Mouse (Mus musculus) MEL (cell line): ENCODE data around the gene Hemk1. TPM values are rescaled to one million over a fixed set of nuclear protein-coding genes. Genes with fewer than 3 reads are reported as not detected.
A peak's percentile ranks its signal among the peaks of the same experiment; 100 is the strongest.

Experiments
- DNase-seq: peaks from one replicate; pipeline ENCODE4 v3.0.0; 2011; ENCODE audit warnings: low read depth, low spot score
- H3K27ac ChIP-seq: 2 replicates; pipeline ENCODE4 v1.5.1; 2012; ENCODE audit warnings: low read depth, mild to moderate bottlenecking, control low read depth, low read length, moderate library complexity; ENCODE audit not compliant: control insufficient read depth
- H3K27me3 ChIP-seq, 2 experiments: fragments of 150-350 bp in 1 of 2; sonication (generic) in 1 of 2; 2 replicates each; pipeline ENCODE4 v1.6.1; 2012; ENCODE audit warnings: low read length in 2 of 2, mild to moderate bottlenecking in 2 of 2, improper control_type of control experiment in 1 of 2, moderate library complexity in 1 of 2; ENCODE audit not compliant: insufficient read depth in 2 of 2, control insufficient read depth in 1 of 2
- H3K36me3 ChIP-seq, 2 experiments: 2 replicates each; pipeline ENCODE4 v1.6.1; 2012 to 2014; ENCODE audit warnings: low read length in 2 of 2, improper control_type of control experiment in 1 of 2, inconsistent platforms in 1 of 2, mild to moderate bottlenecking in 1 of 2; ENCODE audit not compliant: insufficient read depth in 2 of 2, control insufficient read depth in 1 of 2
- H3K4me1 ChIP-seq, 2 experiments: fragments of 150-350 bp in 1 of 2; sonication (generic) in 1 of 2; 2 replicates each; pipeline ENCODE4 v1.6.1; 2012; ENCODE audit warnings: low read length in 2 of 2, improper control_type of control experiment in 1 of 2, mild to moderate bottlenecking in 1 of 2; ENCODE audit not compliant: insufficient read depth in 2 of 2, control insufficient read depth in 1 of 2
- H3K4me3 ChIP-seq, 2 experiments: fragments of 150-350 bp in 1 of 2; sonication (generic) in 1 of 2; 2 replicates each; pipeline ENCODE4 v1.5.1; 2012; ENCODE audit warnings: low read depth in 2 of 2, low read length in 2 of 2, mild to moderate bottlenecking in 2 of 2, moderate library complexity in 2 of 2, control low read depth in 1 of 2, improper control_type of control experiment in 1 of 2; ENCODE audit not compliant: control insufficient read depth in 1 of 2, insufficient read depth in 1 of 2
- H3K79me2 ChIP-seq: 2 replicates; pipeline ENCODE4 v1.6.1; 2012; ENCODE audit warnings: mild to moderate bottlenecking, low read length, moderate library complexity; ENCODE audit not compliant: control insufficient read depth, poor library complexity, insufficient read depth
- H3K9ac ChIP-seq: 2 replicates; pipeline ENCODE4 v1.6.1; 2012; ENCODE audit warnings: low read depth, mild to moderate bottlenecking, control low read depth, low read length, moderate library complexity; ENCODE audit not compliant: control insufficient read depth, poor library complexity, severe bottlenecking
- H3K9me3 ChIP-seq: fragments of 150-350 bp; sonication (generic); replicated peaks from 2 replicates; pipeline ENCODE4 v1.6.1; 2012; ENCODE audit warnings: mild to moderate bottlenecking, low read length, improper control_type of control experiment, moderate library complexity; ENCODE audit not compliant: insufficient read depth
- BHLHE40 ChIP-seq: IDR thresholded peaks from 2 replicates; pipeline ENCODE4 v1.6.1; 2012; ENCODE audit warnings: low read depth, mild to moderate bottlenecking, inconsistent platforms, low read length, improper control_type of control experiment, borderline replicate concordance
- CHD2 ChIP-seq: IDR thresholded peaks from 2 replicates; pipeline ENCODE4 v1.6.1; 2011; ENCODE audit warnings: low read length, improper control_type of control experiment
- CTCF ChIP-seq, 3 experiments: IDR thresholded peaks in 2 of 3; conservative IDR thresholded peaks in 1 of 3; 2 replicates each; pipeline ENCODE4 v1.5.1; 2011 to 2012; ENCODE audit warnings: low read length in 3 of 3, low read depth in 2 of 3, mild to moderate bottlenecking in 2 of 3, improper control_type of control experiment in 1 of 3, inconsistent platforms in 1 of 3, mixed read lengths in 1 of 3, moderate library complexity in 1 of 3; ENCODE audit not compliant: control insufficient read depth in 1 of 3, insufficient read depth in 1 of 3, poor library complexity in 1 of 3, severe bottlenecking in 1 of 3
- EP300 ChIP-seq, 2 experiments: IDR thresholded peaks; 2 replicates each; pipeline ENCODE4 v1.6.1; 2011; ENCODE audit warnings: improper control_type of control experiment in 2 of 2, low read length in 2 of 2, low read depth in 1 of 2, mild to moderate bottlenecking in 1 of 2
- ETS1 ChIP-seq: IDR thresholded peaks from 2 replicates; pipeline ENCODE4 v1.6.1; 2012; ENCODE audit warnings: low read depth, mild to moderate bottlenecking, inconsistent platforms, low read length, improper control_type of control experiment, moderate library complexity
- GATA1 ChIP-seq: IDR thresholded peaks from 2 replicates; pipeline ENCODE4 v1.6.1; 2011; ENCODE audit warnings: low read depth, low read length, improper control_type of control experiment
- HCFC1 ChIP-seq: IDR thresholded peaks from 2 replicates; pipeline ENCODE4 v1.6.1; 2012; ENCODE audit warnings: low read depth, mild to moderate bottlenecking, inconsistent platforms, low read length, improper control_type of control experiment, moderate library complexity
- KAT2A ChIP-seq: conservative IDR thresholded peaks from 2 replicates; pipeline ENCODE4 v1.6.1; 2012; ENCODE audit warnings: low read depth, low read length, improper control_type of control experiment, inconsistent platforms
- MAFK ChIP-seq: IDR thresholded peaks from 2 replicates; pipeline ENCODE4 v1.6.1; 2011; ENCODE audit warnings: low read depth, mild to moderate bottlenecking, low read length, improper control_type of control experiment, borderline replicate concordance
- MXI1 ChIP-seq: IDR thresholded peaks from 2 replicates; pipeline ENCODE4 v1.6.1; 2011; ENCODE audit warnings: mild to moderate bottlenecking, low read depth, low read length, improper control_type of control experiment
- NRF1 ChIP-seq: IDR thresholded peaks from 2 replicates; pipeline ENCODE4 v1.6.1; 2014; ENCODE audit warnings: low read depth, mild to moderate bottlenecking, inconsistent platforms, low read length, improper control_type of control experiment, moderate library complexity; ENCODE audit not compliant: poor library complexity, insufficient read depth, severe bottlenecking
- POLR2AphosphoS5 ChIP-seq: IDR thresholded peaks from 2 replicates; pipeline ENCODE4 v1.6.1; 2012; ENCODE audit warnings: low read depth, borderline replicate concordance, mild to moderate bottlenecking, inconsistent platforms, low read length, moderate library complexity, mixed read lengths
- RAD21 ChIP-seq: IDR thresholded peaks from 2 replicates; pipeline ENCODE4 v1.6.1; 2011; ENCODE audit warnings: mild to moderate bottlenecking, low read depth, low read length, improper control_type of control experiment
- RCOR1 ChIP-seq: IDR thresholded peaks from 2 replicates; pipeline ENCODE4 v1.6.1; 2012; ENCODE audit warnings: low read depth, mild to moderate bottlenecking, inconsistent platforms, low read length, improper control_type of control experiment
- SIN3A ChIP-seq: IDR thresholded peaks from 2 replicates; pipeline ENCODE4 v1.6.1; 2012; ENCODE audit warnings: low read length, improper control_type of control experiment, inconsistent platforms
- TBP ChIP-seq: IDR thresholded peaks from 2 replicates; pipeline ENCODE4 v1.8.0; 2011; ENCODE audit warnings: low read depth, low read length, improper control_type of control experiment
- ZC3H11A ChIP-seq: IDR thresholded peaks from 2 replicates; pipeline ENCODE4 v1.6.1; 2012; ENCODE audit warnings: low read depth, mild to moderate bottlenecking, inconsistent platforms, low read length, improper control_type of control experiment
- polyA plus RNA-seq, 2 experiments: library from polyadenylated mRNA; stranded (reverse) in 1 of 2; unstranded in 1 of 2; fragments of >175 nt in 1 of 2; fragments of >200 nt in 1 of 2; gene quantifications; 2 replicates each; pipeline versions ENCODE4 v1.2.1 to v1.2.4; 2012; ENCODE audit warnings: low replicate concordance in 2 of 2, low read depth in 1 of 2; ENCODE audit not compliant: insufficient read length in 2 of 2, insufficient read depth in 1 of 2, missing spikeins in 1 of 2
- total RNA-seq: library from RNA; depleted of rRNA; stranded (reverse); fragments of 300-350 nt; gene quantifications from 2 replicates; pipeline ENCODE4 v1.2.3, GENCODE M21; 2012

The Hemk1 gene
- total and polyA plus RNA-seq, 3 experiments: 7.5 to 11.8 TPM; not detected in 1

GRCm38 (mm10) chr9:107278527-107279377 is 59.4 kb downstream of the Hemk1 start:
- H3K4me1 ChIP-seq: peaks cover 13 to 28% of the 10 kb centered on the region in 2 experiments
- no peaks in the 10 kb centered on the region for H3K79me2 ChIP-seq
- peak overlapping the region; percentile 4; the same call in 1 of the 2 replicates for H3K9ac ChIP-seq
- TF ChIP-seq EP300 (IDR thresholded peaks at IDR 0.05; ENCODE audit: low read depth in 1 of 2, low read length in 2 of 2): 0 out of 4 replicates have a peak, but pooled peaks of 1 of the 2 experiments have one; percentile 5
- no peak for TF ChIP-seq RCOR1
- no peak for TF ChIP-seq NRF1
- no peak for TF ChIP-seq TBP
- TF ChIP-seq SIN3A: peak; percentile 58; the same call in 1 of the 2 replicates
- TF ChIP-seq MAFK: no peak
- peak; percentile 82 for TF ChIP-seq GATA1
- TF ChIP-seq CHD2: no peak
- no peak for TF ChIP-seq BHLHE40
- TF ChIP-seq HCFC1: no peak
- no peak for TF ChIP-seq CTCF (IDR thresholded peaks at IDR 0.05 in 2 of 3, conservative IDR thresholded peaks at IDR 0.05 in 1 of 3; ENCODE audit: control insufficient read depth in 1 of 3, insufficient read depth in 1 of 3, low read depth in 2 of 3, low read length in 3 of 3, poor library complexity in 1 of 3, severe bottlenecking in 1 of 3)
- peak; percentile 91 for TF ChIP-seq ETS1
- TF ChIP-seq ZC3H11A: no peak
- TF ChIP-seq RAD21: no peak
- TF ChIP-seq KAT2A: no peak
- TF ChIP-seq POLR2AphosphoS5: no peak
- H3K4me3 ChIP-seq: no peak overlapping the region
- peak overlapping the region; percentile 86; the same call in 1 of the 2 replicates for H3K27ac ChIP-seq
- H3K36me3 ChIP-seq: peaks cover 0 to 15% of the 10 kb centered on the region in 2 experiments; a peak in 3 of 4 replicates
- no peaks in the 10 kb centered on the region for H3K9me3 ChIP-seq
- DNase-seq: peak; percentile 82
- H3K27me3 ChIP-seq: no peaks in the 10 kb centered on the region

GRCm38 (mm10) chr9:107278126-107278525 is 60.0 kb downstream of the Hemk1 start:
- Histone ChIP-seq H3K36me3 (peaks cover 0 to 16% of the 10 kb centered on the region in 2 experiments; a peak in 2 of 4 replicates), H3K9ac (no peak overlapping the region), H3K4me1 (peaks cover 13 to 30% of the 10 kb centered on the region in 2 experiments), H3K9me3 (no peaks in the 10 kb centered on the region), H3K27ac (no peak overlapping the region), H3K79me2 (no peaks in the 10 kb centered on the region), H3K27me3 (no peaks in the 10 kb centered on the region), H3K4me3 (no peak overlapping the region)
- no peak for DNase-seq
- TF ChIP-seq MXI1: no peak
